Mouse (Mus musculus) E14TG2a.4 (cell line): ENCODE results near the gene Tln2.

Source experiments
- CTCF ChIP-seq: conservative IDR thresholded peaks from 2 replicates; pipeline ENCODE4 v1.5.1; 2014; ENCODE audit warnings: low read length
- NANOG ChIP-seq: IDR thresholded peaks from 2 replicates; pipeline ENCODE4 v1.6.1; 2014; ENCODE audit warnings: borderline replicate concordance, low read length, mixed read lengths
- POU5F1 ChIP-seq: IDR thresholded peaks from 2 replicates; pipeline ENCODE4 v1.6.1; 2014; ENCODE audit warnings: low read length, borderline replicate concordance

DNA sequence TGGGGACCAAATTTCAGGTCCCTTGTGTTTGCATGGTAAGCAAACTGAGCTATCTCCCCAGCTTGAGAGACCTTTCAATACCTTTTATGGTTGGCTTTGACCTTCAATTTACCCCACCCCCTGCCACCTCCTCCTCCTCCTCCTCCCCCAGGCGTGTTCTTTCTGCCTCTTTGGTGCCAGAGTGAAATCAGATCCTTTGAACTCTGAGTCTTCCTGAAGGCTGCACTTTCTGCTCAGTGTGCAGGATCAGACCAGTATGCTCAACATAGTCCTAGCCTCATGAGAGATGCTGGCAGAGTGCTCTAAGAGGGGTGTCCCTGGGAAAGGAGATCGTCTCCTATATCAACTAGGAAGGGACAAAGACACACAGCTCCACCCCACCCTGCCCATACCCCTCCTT lies 309.4 kb downstream of the Tln2 start:
- TF ChIP-seq CTCF, result no peak
- TF ChIP-seq POU5F1, result no peak
- no peak for TF ChIP-seq NANOG
